Comparison of ENCODE assay signal across 8 mouse cellular contexts in genomic region chr3:73065823-73066755, GRCm38 (mm10). TPM values are rescaled to one million over a fixed set of nuclear protein-coding genes. Genes with fewer than 3 reads are reported as not detected.
DNase-seq lines count a peak whose midpoint lies in the region; ATAC-seq lines count a peak whose summit lies in the region.

No protein-coding gene starts in this region.

- ATAC-seq in heart, embryonic 15.5 days (replicated peaks; ENCODE audit: insufficient number of reproducible peaks, insufficient read depth, low FRiP score, low read depth): no peak
- ATAC-seq in liver, embryonic 16.5 days (ENCODE audit: low read depth): no peak

- WGBS in heart, embryonic 15.5 days: 13% methylated on average over 20 of the region's 20 CpGs
- 11% methylated on average over 20 of the region's 20 CpGs for WGBS in liver, embryonic 16.5 days (ENCODE audit: insufficient replicate concordance)

- peaks cover 40% of the 10 kb centered on the region for H3K27me3 ChIP-seq in heart, embryonic 15.5 days
- H3K27me3 ChIP-seq in liver, embryonic 16.5 days (ENCODE audit: control insufficient read depth, insufficient read depth, low read depth, low read length): no peaks in the 10 kb centered on the region

- H3K36me3 ChIP-seq in heart, embryonic 15.5 days: no peaks in the 10 kb centered on the region
- no peaks in the 10 kb centered on the region for H3K36me3 ChIP-seq in liver, embryonic 16.5 days (ENCODE audit: control insufficient read depth, insufficient read depth)

- H3K4me3 ChIP-seq in heart, embryonic 15.5 days: peak overlapping the region; percentile 41
- H3K4me3 ChIP-seq in liver, embryonic 16.5 days (ENCODE audit: low read depth, low read length): peak overlapping the region; percentile 11; the same call in 1 of the 2 replicates

- peak; percentile 18 to 50 for DNase-seq in urinary bladder, adult 18-20 months (ENCODE audit: low spot score in 2 of 2)
- DNase-seq in urinary bladder, postnatal 10 days (ENCODE audit: low spot score): no peak
- peak; percentile 68 for DNase-seq in embryo, embryonic 9.5 days (ENCODE audit: extremely low spot score)
- peak; percentile 54 for DNase-seq in kidney, postnatal 14 days
- peak; percentile 48 for DNase-seq in ovary, postnatal 14 days (ENCODE audit: low spot score)
- DNase-seq in adipocyte (ENCODE audit: low spot score): no peak

- no peak overlapping the region for H3K27ac ChIP-seq in heart, embryonic 15.5 days
- H3K27ac ChIP-seq in liver, embryonic 16.5 days (ENCODE audit: low read length): no peak overlapping the region

- no peaks in the 10 kb centered on the region for H3K9me3 ChIP-seq in heart, embryonic 15.5 days (replicated peaks)
- H3K9me3 ChIP-seq in liver, embryonic 16.5 days (replicated peaks; ENCODE audit: control insufficient read depth, low read length): no peaks in the 10 kb centered on the region

- H3K4me2 ChIP-seq in heart, embryonic 15.5 days: peak overlapping the region; percentile 61
- H3K4me2 ChIP-seq in liver, embryonic 16.5 days (ENCODE audit: low read depth, low read length): peak overlapping the region; percentile 48

- no peaks in the 10 kb centered on the region for H3K4me1 ChIP-seq in heart, embryonic 15.5 days (replicated peaks)
- no peaks in the 10 kb centered on the region for H3K4me1 ChIP-seq in liver, embryonic 16.5 days (ENCODE audit: control insufficient read depth, low read depth, low read length)

- no peak overlapping the region for H3K9ac ChIP-seq in heart, embryonic 15.5 days
- H3K9ac ChIP-seq in liver, embryonic 16.5 days (ENCODE audit: low read depth, low read length): no peak overlapping the region

RNA-seq across cellular contexts. Expression of gene Slitrk3, which starts 8.5 kb away (rescaled TPM):
- polyA plus RNA-seq in heart, embryonic 15.5 days (2015; fragmentation: Nextera tagmentation; extraction: Ambion mirVana): 0.13 and 0.23 TPM in 2 replicates
- not detected in 2 replicates for polyA plus RNA-seq in liver, embryonic 16.5 days (2015; fragmentation: Nextera tagmentation; extraction: Ambion mirVana)

Comparison
In these comparisons a context has a peak if more than half of its experiments do, and no peak if none do; other contexts are left out.
1. DNase-seq: peak in urinary bladder, adult 18-20 months (2 of 2), embryo, embryonic 9.5 days (single experiment), kidney, postnatal 14 days (single experiment) and ovary, postnatal 14 days (single experiment); none in urinary bladder, postnatal 10 days (single experiment) and adipocyte (single experiment).